Mouse (Mus musculus): ENCODE measurements around the gene Foxf2.

GRCm38 (mm10) chr13:31631291-31631690, 5.7 kb downstream of the Foxf2 start:
- no peak for TF ChIP-seq POLR2A (IDR thresholded peaks at IDR 0.05; ENCODE audit: extremely low read depth, insufficient read depth, low read length)
- TF ChIP-seq CTCF (IDR thresholded peaks at IDR 0.05; ENCODE audit: low read depth, low read length) = no peak
